Mouse (Mus musculus) G1E-ER4 (cell line): ENCODE results near the gene Figla. TPM values are rescaled to one million over a fixed set of nuclear protein-coding genes. Genes with fewer than 3 reads are reported as not detected.

Experiments used
- GATA1 ChIP-seq: IDR thresholded peaks from one replicate; pipeline ENCODE4 v1.8.0; 2012; ENCODE audit warnings: low read length, inconsistent platforms
- polyA plus RNA-seq: library from polyadenylated mRNA; stranded (reverse); fragments of >175 nt; gene quantifications from 2 replicates; pipeline ENCODE4 v1.2.3, GENCODE M21; 2012

The Figla gene
- polyA plus RNA-seq, 1 experiment: not detected

DNA sequence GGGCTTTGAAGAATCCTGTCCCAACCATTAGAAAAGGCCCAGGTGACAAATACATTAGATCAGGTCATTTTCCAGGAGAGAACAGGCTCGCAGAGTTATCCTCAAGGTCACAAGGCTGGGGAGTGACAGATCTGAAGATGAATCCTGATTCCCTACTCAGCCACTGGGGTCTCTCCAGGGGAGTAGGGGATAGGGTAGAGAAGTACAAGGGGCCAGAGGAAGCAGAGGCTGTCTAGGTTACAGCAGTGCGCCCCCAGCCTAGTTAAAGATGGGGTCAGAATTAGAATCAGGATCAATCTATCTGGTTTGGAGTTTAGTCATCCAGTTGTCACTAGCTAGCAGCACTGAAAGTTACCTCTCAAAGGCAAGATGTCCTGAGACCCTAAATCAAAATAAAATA, 12.2 kb downstream of the Figla start:
- TF ChIP-seq GATA1: no peak

DNA sequence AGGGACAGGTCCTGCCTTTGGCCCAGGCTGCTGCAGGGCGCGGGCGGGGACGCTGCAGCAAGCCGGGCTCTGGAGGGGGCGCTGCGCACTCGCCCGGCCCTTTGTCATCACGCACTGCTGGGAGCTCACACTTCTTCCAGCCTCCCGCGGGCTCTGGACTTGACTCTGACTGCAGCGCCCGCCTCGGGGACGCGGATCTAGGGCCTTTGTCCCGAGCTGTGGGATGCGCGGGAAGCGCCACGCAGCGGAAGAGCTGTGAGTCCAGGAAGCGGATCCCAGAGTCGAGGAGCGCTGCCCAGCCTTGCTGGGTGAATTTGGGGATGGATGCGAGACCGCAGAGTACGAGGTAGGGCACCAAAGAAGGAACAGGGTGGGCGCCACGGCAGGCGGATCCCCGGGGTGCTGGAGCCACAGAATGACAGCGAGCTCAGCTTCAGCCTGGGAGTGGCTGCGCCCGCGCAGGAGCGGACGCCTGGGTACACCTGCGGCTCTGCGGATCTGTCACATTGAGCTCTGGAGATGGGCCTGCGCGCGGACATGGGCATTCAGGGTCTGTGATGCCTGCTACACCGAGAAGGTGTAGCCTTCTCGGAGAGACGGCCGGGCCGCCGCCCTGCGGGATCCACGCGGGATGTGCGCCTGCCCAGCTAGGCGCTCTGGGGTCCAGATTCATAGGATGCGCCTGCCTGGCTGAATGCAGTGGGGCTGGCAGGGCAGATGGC, 12.8 kb downstream of the Figla start, which contains the start of gene Add2:
TSS of gene Add2 (plus strand) at position 81 of the 722 bp plus-strand sequence.
- no peak for TF ChIP-seq GATA1

DNA sequence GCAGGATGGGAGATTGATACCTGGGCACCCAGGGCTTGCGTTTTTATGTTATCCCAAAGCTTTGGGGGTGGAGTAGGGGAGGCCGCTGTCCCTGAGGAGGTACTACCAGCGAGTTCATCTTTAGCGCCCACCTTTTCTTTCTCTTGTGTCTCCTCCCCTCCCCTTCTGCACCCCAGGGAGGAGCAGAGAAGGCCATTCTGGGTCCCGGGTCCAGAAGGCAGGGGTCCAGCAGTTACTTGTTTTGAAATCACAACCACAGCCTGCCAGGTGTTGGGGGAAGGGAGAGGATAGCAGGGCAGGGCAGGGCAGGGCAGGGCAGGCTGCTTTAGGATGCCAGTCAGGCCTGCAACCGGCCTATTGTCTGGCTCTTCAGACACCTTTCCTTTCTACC, 13.3 kb downstream of the Figla start:
- TF ChIP-seq GATA1: no peak

DNA sequence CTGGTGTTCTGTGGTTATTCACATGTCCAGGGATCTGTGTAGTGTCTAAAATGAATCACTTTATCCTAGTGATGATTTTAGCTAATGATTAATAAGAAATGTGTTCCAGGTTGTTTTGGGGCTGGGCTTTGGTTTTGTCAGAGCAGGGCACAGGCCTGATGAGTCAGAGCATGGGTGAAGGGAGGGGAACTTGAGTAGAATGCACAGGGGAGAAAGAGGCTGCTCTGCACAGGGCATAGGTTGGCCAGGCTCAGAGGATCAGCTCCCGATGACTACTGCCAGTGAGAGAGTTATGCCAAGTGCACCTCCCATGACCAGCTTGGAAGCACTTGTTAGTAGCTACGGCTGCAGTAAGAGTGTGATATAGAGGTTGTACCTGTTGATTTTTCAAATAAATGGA, 15.6 kb downstream of the Figla start:
- TF ChIP-seq GATA1: no peak

DNA sequence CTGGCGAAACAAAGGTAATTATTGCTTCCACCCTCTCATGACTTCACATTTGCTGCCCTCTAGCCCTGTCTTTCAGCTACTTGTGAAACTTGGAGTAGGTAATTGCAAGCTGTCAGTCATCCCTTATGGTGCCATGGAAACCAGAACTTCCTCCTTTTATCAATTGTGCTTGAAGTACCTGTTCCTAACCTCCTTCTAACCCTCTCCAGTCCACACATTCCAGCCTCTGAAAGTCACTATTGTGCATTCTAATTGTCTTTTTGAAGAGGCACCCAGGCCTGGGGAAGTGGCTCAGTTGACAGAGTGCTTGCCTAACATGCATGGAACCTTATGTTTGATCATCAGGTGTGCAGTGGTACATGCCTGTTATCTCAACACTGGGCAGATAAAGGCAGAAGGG, 17.7 kb downstream of the Figla start:
- no peak for TF ChIP-seq GATA1

DNA sequence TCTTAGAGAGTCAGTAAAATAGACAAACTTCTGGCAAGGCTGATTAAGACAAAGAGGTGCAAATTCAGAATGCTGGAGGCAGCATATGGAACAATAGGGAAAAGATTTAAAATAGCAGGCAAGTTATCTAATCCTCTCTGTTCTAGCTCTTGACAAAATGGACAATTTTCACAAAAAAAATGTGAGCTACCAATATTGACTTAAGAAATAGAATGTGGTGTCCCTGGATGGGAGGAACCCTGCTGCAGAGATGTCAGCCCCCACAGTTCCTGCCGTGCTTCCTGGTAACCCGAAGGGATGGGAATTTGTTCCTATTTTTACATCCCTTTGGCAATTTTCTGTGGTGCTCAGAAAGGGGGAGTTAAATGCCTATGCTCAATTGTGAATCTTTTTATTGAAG, 22.9 kb downstream of the Figla start:
- no peak for TF ChIP-seq GATA1

DNA sequence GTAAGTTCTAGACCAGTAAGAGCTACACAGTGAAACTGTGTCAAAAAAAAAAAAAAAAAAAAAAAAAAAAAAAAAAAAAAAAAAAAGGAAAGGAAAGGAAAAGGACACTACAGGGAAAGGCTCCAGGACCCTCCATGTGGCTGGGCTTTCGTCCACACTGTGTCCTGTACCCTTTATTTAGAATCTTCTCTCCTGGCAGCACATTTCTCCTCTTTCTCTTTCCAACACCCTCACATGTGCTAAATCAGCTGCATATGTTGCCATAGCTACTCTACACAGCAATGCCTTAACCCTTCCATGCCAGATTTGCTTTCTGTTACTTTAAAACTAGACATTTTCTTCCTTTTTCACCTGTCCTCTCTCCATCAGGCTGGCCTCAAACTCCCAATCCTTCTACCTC, 24.2 kb downstream of the Figla start:
- no peak for TF ChIP-seq GATA1

DNA sequence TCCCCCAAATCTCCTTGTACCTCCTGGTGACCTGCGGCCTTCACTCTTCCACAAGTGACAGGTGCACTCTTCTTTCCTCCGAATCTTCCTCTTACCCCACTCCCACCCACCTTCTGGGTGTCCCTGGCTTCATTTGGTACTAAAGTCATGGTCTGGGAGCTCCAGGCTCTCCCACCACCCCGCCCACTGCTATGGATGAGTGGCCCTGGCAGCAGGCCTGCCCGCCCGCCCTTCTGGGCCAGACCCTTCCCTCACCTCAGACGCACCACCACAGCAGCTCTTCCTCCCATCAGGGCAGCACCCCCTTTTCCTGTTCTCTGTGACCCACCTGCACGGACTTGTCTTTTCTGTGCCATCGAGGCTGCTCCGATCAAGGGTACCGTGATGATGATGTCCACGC, 31.5 kb downstream of the Figla start:
- TF ChIP-seq GATA1: no peak

DNA sequence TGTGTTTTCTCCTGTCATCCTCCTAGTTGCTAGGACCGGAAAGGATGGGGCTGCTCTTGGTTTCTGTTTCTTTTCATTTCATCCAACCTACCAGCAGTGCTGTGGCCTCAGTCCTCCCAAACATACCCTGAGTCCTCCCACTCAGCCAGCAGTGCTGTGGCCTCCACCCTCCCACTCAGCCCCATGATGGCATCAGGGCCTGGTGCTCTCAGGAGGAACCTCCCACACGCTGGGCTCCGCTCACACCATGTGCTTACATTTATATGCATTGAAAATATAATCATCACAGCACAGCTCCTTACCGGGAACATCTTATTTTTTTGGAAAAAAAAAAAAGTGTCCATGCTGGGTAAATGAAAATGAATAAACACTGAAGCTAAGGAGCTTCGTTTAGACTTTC, 32.5 kb downstream of the Figla start:
- TF ChIP-seq GATA1: no peak

DNA sequence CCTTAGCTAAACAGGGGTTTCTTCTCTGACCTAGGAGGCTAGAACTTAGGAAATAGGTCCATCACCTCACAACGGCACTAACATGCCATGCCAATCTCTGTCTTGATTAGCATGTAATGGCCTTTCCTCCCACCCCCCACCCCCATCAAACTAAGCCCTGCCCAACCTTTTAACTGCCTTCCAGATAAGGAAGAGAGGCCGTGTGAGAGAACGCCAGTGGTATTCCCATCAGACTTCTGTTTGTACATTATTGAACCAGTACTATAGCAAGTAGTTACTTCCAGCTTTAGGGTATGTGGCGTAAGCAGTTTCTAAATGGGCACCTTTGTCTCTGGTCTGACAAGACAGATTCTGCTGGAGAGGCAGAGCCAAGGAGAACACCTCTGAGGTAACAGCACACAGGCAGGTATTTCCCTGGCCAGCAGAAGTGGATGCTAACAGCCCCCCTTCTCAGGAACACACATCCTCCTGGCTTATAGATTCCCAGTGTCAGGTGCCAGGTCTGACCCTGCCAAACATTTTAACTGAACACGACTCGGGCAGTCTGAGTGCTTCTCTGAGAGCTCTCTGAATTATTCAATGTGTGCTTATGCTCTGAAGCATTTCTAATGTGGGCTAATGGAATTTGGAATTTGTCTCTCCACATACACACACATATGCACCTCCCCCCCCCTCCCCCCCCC, 34.8 kb downstream of the Figla start:
- no peak for TF ChIP-seq GATA1

DNA sequence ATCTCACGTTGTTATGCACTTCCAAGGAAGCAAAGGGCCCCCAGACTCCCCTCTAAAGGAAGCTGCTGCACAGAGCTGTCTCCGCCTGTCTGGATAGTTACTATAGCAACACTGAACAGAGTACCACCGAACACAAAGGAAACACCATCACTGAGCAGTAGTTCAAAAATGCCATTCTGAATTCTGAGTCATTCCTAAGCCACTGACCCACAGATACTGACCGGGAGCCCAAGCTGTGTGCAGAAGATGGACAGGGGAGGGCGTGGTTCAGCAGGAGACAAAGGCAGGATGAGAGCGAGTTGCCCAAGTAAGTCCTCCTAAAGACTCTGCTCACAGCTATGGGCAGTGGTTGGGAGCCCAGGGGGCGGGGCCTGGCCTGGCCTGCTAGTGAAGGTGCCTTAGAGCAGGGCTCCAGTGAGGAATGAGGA, 36.1 kb downstream of the Figla start:
- TF ChIP-seq GATA1: no peak

DNA sequence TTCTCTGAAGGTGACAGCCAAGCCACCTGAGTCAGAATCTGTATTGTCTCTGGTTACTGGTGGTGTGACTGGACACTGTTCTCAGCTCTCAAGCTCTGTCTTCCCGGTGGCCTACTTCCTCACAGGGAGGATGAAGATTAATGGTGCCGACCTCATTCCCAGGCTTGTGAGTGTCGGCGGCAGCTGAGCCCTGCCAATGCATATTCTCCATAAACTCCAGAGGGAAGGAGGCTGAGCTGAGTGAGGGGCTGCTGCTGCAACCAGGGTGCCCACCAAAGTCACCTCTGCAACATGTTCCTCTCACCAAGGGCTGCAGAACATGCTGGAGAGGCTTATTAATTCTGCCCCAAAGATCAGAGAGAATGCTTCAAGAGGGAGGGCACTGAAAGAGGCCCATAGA, 36.6 kb downstream of the Figla start:
- no peak for TF ChIP-seq GATA1

DNA sequence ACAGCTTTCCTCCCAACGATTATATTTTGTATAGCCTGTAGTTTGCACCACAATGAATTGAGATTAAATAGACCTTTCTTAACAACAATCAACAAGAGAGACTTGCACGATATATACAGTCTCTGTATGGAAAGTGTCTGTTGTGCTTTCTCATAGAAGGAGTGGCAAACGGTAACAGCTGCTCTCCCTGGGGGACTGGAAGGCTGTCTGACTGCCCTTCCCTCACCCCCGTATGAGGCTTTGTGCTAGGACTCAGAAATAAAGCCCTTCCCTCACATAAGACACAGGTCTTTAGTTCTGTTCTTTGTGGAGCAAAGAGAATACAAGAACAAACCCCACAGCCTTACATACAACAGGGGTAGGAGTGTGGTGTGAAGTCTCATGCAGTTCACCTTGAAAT, 37.1 kb downstream of the Figla start:
- TF ChIP-seq GATA1: no peak

DNA sequence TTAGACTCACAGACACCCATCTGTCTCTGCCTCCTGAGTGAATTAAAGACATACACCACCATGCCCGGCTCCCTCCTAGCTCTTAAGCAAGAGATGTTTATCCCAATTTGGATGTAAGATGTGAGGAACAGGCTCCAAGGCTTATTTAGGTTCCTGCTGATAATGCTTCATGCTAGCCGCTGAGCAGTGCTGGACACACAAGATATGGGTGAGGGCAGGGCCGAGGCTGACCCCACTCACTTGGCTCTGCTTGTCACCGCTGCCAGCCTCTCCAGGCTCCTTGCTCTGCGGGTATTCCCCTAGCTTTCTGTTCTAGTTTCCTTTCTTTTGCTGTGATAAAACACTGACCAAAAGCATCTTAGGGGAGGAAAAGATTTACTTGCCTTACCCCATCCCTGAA, 37.6 kb downstream of the Figla start:
- TF ChIP-seq GATA1: no peak

DNA sequence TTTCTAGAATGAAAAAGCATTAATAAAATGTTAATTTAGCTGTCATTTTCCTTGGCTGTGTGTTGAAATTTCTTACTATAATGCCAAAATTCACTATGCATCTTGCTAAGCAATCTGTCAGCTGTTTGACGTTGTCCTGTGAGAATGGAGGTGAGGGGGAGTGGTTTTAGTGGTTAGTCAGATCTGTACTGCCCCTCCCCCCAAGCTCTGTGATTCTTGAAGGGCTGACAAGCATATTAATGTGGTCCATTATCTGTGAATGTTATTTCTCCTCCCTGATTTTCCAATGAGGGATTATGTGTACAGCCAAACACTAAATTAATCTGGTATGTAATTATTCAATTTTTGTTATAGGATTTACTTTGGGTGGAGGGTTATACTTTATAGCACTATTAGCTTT, 42.5 kb downstream of the Figla start:
- TF ChIP-seq GATA1: no peak

DNA sequence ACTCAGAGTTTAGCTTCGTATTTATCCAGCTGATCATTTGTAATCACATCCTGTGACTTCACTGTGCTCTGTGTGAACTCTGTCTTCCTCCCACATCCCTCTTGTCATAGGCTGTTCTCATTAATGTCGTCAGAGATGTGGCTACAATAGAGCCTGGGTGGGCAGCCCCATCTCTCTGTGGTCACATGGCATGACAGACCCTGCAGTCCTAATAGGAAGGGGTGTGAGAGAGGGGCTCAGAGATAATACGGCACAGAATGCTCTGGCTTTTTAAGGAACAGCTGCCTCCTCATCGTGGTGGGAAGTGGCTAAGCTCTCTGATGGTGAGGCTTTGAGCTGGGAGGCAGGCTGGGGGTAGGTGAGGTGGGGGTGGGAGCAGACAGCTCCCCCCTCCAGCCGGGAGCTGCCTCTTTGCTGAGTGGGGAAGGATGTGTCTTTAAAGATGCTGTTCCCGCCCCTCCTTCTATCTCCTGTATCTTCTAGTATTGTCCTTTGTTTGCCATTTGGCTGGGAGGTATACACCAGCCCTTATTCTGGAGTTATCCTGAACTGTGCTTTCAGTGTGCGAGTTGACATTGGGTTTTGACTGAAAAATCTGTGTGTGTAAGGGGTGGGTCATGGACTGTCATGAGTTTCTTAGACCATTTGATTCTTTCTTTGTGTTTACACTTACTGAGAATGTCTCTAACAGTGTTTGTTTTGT, 43.3 kb downstream of the Figla start:
- TF ChIP-seq GATA1: no peak

DNA sequence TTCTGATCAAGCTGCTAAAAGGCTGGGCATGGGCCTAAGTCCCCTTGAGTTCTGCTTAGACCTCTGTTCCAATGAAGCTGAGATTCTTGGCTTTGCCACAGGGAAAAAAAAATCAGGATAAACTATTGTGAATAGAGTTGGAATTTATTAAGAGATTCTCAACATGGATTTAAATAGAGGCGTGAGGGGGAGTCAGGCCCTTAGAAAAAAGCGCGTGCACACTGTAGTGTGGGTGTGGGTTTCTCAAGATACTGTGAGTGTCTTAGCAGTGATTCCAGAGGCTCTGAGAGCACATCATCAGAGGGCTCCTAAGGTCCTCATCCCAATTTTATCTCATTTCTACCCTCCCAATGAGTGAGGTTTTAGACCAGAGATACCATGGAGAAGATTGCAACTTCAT, 44.2 kb downstream of the Figla start:
- no peak for TF ChIP-seq GATA1
